In genomic region chr9:105910166-105910565, GRCm38 (mm10) we compare ENCODE assay signal across 16 mouse cellular contexts. TPM values are rescaled to one million over a fixed set of nuclear protein-coding genes. Genes with fewer than 3 reads are reported as not detected.
A peak's percentile ranks its signal among the peaks of the same experiment; 100 is the strongest.
DNase-seq lines count a peak whose midpoint lies in the region.
"Had no signal": no experiment of that assay in that cellular context is flagged by ENCODE, and none has a peak within 500 bp of the region (broad histone marks: within the 10 kb centered on the region; RNA-seq: fewer than 3 reads in every experiment).

No protein-coding gene starts in this region.

- intact Hi-C loops in left cerebral cortex, postnatal 36 days (cut with DNase I): no loop called here

- peak; percentile 14 to 24 for DNase-seq in layer of hippocampus, adult 8-10 months (ENCODE audit: low spot score in 2 of 2)
- no peak for DNase-seq in layer of hippocampus, postnatal 25 days (ENCODE audit: extremely low spot score in 1 of 2, low spot score in 1 of 2)
- DNase-seq in brain, adult 2 months (ENCODE audit: low read depth, low spot score): peak; percentile 80
- peak; percentile 43 to 74 for DNase-seq in frontal cortex, postnatal 36 days (ENCODE audit: low spot score in 2 of 2)
- DNase-seq in left cerebral cortex, postnatal 36 days (ENCODE audit: low spot score in 2 of 2): peak; percentile 40 to 42
- DNase-seq in ovary, postnatal 36 days (ENCODE audit: low spot score): no peak
- no peak for DNase-seq in lung, adult 18-20 months
- DNase-seq: adrenal gland, postnatal 25 days; cerebellum, adult 9-10 months; heart, postnatal 4 days; kidney, adult 2 months; liver, postnatal 0 days; lung, postnatal 10 days; thymus, adult 2 months had no signal

RNA-seq across cellular contexts. Expression of gene Col6a5, which starts 50.3 kb away (rescaled TPM):
- total RNA-seq in layer of hippocampus, adult 8-10 months (2022): 1 to 10 TPM; 1.1 to 1.7 (median 1.5) TPM
- total RNA-seq in layer of hippocampus, postnatal 25 days (2021): under 1 TPM; 0.40 to 0.54 TPM
- under 1 TPM; 0.41 to 0.44 TPM for total RNA-seq in left cerebral cortex, postnatal 36 days (2021)
- total RNA-seq: megakaryocyte progenitor cell, adult 5-6 weeks; monocyte, adult 5-6 weeks had no signal

Comparison
In these comparisons a context has a peak if more than half of its experiments do, and no peak if none do; other contexts are left out.
1. DNase-seq: peak in layer of hippocampus, adult 8-10 months (2 of 2), brain, adult 2 months (single experiment), frontal cortex, postnatal 36 days (2 of 2) and left cerebral cortex, postnatal 36 days (2 of 2); none in layer of hippocampus, postnatal 25 days (0 of 2), ovary, postnatal 36 days (single experiment) and lung, adult 18-20 months (0 of 2).